Mouse (Mus musculus) kidney, adult 9 months (tissue): Measurements from ENCODE around the gene Ahrr.

Experiments
- DNase-seq: peaks from one replicate; pipeline ENCODE4 v3.0.0; 2022

The Ahrr gene

GRCm38 (mm10) chr13:74292167-74292566 lies at the start of gene Ahrr:
Gene Ahrr (minus strand): TSS chr13:74292331.
- peak; percentile 18 for DNase-seq

- DNase-seq = peak; percentile 62
These were observed 48.9 kb upstream of the Ahrr start for GRCm38 (mm10) chr13:74341036-74341435.

GRCm38 (mm10) chr13:74329321-74329720 lies 37.2 kb upstream of the Ahrr start:
- no peak for DNase-seq

GRCm38 (mm10) chr13:74317170-74317849 lies 25.2 kb upstream of the Ahrr start, which contains the start of gene Pdcd6:
Gene Pdcd6 (minus strand): TSS chr13:74317580.
- DNase-seq = peak; percentile 97

- DNase-seq = peak; percentile 59
These were observed 24.6 kb upstream of the Ahrr start for GRCm38 (mm10) chr13:74316789-74317169.

- no peak for DNase-seq
These were observed 24.3 kb upstream of the Ahrr start for GRCm38 (mm10) chr13:74316386-74316785.

GRCm38 (mm10) chr13:74314616-74315015 lies 22.5 kb upstream of the Ahrr start:
- no peak for DNase-seq

GRCm38 (mm10) chr13:74305780-74306179 lies 13.6 kb upstream of the Ahrr start:
- DNase-seq = no peak

- no peak for DNase-seq
These were observed 13.2 kb upstream of the Ahrr start for GRCm38 (mm10) chr13:74305380-74305779.

- no peak for DNase-seq
These were observed 10.2 kb upstream of the Ahrr start for GRCm38 (mm10) chr13:74302050-74303037.

GRCm38 (mm10) chr13:74301607-74301984 lies 9.5 kb upstream of the Ahrr start:
- DNase-seq = no peak

- peak; percentile 72 for DNase-seq
These were observed 8.9 kb upstream of the Ahrr start for GRCm38 (mm10) chr13:74300925-74301606.

- no peak for DNase-seq
These were observed 4.2 kb upstream of the Ahrr start for GRCm38 (mm10) chr13:74296376-74296775.

GRCm38 (mm10) chr13:74289646-74290045 lies 2.5 kb downstream of the Ahrr start:
- DNase-seq = no peak

- no peak for DNase-seq
These were observed 9.8 kb downstream of the Ahrr start for GRCm38 (mm10) chr13:74282299-74282698.

- DNase-seq = no peak
These were observed 16.4 kb downstream of the Ahrr start for GRCm38 (mm10) chr13:74275726-74276125.

- DNase-seq = peak; percentile 20
These were observed 31.7 kb downstream of the Ahrr start for GRCm38 (mm10) chr13:74260231-74260992.

- DNase-seq = peak; percentile 23
These were observed 32.5 kb downstream of the Ahrr start for GRCm38 (mm10) chr13:74259460-74260230.

- no peak for DNase-seq
These were observed 45.6 kb downstream of the Ahrr start for GRCm38 (mm10) chr13:74246494-74246893.

GRCm38 (mm10) chr13:74245899-74246231 lies 46.3 kb downstream of the Ahrr start:
- DNase-seq = no peak

GRCm38 (mm10) chr13:74245214-74245898 lies 46.8 kb downstream of the Ahrr start:
- peak; percentile 55 for DNase-seq
